Mouse (Mus musculus): Measurements from ENCODE around the gene Rassf5. TPM values are rescaled to one million over a fixed set of nuclear protein-coding genes. Genes with fewer than 3 reads are reported as not detected.

Rassf5 gene
- polyA plus RNA-seq, 1 experiment from 2014 or later: 0.98 TPM

GRCm38 (mm10) chr1:131246433-131247395 is 1.7 kb upstream of the Rassf5 start:
- Histone ChIP-seq H3K4me1 (peaks cover 18% of the 10 kb centered on the region), H3K4me3 (replicated peaks) (no peak overlapping the region), H3K9me3 (no peaks in the 10 kb centered on the region), H3K9ac (no peak overlapping the region; the same call in 1 of the 2 replicates), H3K36me3 (replicated peaks) (no peaks in the 10 kb centered on the region), H3K27ac (no peak overlapping the region), H3K4me2 (no peak overlapping the region), H3K27me3 (peaks cover 57% of the 10 kb centered on the region)
- peak; percentile 18; the same call in 1 of the 2 replicates for ATAC-seq (ENCODE audit: low FRiP score)
- 14% methylated on average over 7 of the region's 7 CpGs for WGBS

DNA sequence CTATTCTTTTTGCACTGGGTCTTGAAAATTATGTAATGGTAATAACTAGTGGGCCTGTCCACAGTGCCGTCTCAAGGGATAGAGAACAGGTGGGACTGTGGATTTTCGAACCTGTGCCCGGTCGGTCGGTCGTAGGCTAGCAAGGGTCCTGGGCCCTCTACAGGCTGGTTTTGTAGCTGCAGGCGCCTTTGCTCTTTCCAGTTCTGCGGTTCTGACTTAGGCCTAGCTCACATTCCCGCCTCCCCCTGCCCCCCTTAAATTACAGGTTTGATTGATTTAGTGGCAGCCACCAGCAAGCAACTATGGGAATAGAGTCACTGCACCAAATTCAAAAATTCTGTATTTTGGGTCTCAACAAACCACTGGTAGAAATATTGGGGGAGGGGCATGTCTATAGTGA is 868 bp upstream of the Rassf5 start:
- Histone ChIP-seq H3K4me2 (peak overlapping the region; percentile 90), H3K9ac (no peak overlapping the region), H3K27me3 (peaks cover 64% of the 10 kb centered on the region), H3K27ac (no peak overlapping the region), H3K9me3 (no peaks in the 10 kb centered on the region), H3K4me3 (replicated peaks) (peak overlapping the region; percentile 68), H3K4me1 (peaks cover 18% of the 10 kb centered on the region), H3K36me3 (replicated peaks) (no peaks in the 10 kb centered on the region)
- 6% methylated on average over 9 of the region's 9 CpGs for WGBS
- peak; percentile 60; the same call in 1 of the 2 replicates for ATAC-seq (ENCODE audit: low FRiP score)

DNA sequence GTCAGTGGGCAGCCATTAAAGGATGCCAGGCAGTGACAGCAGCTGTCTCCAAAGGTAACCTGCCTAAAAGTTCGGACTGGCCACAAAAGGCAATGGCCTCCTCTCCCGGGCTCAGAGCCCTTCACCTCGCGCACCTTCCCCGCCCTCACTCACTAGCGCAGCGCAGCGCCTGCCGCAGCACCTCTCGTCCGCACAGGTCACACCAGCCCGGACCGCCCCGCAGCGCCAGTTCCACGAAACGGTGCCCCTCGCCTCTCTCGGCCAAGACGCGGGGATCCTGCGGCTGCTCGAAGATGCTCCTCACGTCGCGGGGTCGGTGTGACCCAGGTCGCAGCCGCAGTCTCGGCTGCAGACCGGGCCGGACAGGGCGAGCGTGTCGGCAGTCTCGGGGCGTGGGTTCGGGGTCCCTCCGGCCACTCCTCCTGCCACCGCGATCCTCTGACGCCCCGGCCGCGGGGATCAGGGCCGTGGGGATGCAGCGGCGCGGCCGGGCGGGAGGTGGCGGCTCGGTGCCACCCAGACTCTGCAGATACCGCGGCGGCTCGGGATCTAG is 446 bp downstream of the Rassf5 start:
- peaks cover 27% of the 10 kb centered on the region for H3K4me1 ChIP-seq
- peak; percentile 28 for ATAC-seq (ENCODE audit: low FRiP score)
- WGBS: under 1% methylated on average over 57 of the region's 57 CpGs
- peak overlapping the region; percentile 68 for H3K4me3 ChIP-seq (replicated peaks)
- H3K36me3 ChIP-seq (replicated peaks): no peaks in the 10 kb centered on the region
- peaks cover 64% of the 10 kb centered on the region for H3K27me3 ChIP-seq
- no peak overlapping the region for H3K27ac ChIP-seq
- H3K9ac ChIP-seq: peak overlapping the region; percentile 65
- peak overlapping the region; percentile 90 for H3K4me2 ChIP-seq
- no peaks in the 10 kb centered on the region for H3K9me3 ChIP-seq

DNA sequence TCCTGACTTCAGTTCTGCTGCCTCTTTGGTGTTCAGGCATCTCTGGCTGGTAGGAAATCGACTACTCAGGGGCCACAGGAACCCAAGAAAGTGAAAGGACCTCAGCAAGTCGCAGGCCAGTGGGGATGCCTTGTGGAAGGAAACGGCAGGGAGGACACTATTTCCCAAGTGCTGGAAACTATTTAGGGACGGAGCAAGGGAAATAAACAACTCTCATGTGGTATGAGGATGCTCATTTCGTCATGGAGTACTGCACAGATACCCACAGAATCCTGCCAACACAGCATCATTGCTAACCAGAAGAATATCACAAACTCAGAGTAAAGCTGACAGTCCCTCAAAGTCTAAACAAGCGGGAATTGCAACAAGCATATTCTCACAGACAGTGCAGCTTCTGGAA is 2.1 kb downstream of the Rassf5 start:
- Histone ChIP-seq H3K27ac (no peak overlapping the region), H3K27me3 (peaks cover 62% of the 10 kb centered on the region), H3K4me2 (no peak overlapping the region), H3K4me1 (peaks cover 27% of the 10 kb centered on the region), H3K4me3 (replicated peaks) (no peak overlapping the region), H3K36me3 (replicated peaks) (no peaks in the 10 kb centered on the region), H3K9ac (no peak overlapping the region), H3K9me3 (no peaks in the 10 kb centered on the region)
- 70% methylated on average over 6 of the region's 6 CpGs for WGBS
- ATAC-seq (ENCODE audit: low FRiP score): no peak

- no peak overlapping the region for H3K9ac ChIP-seq
- H3K27ac ChIP-seq: 0 out of 2 replicates have a peak overlapping the region, but pooled peaks have one; percentile 19
- H3K4me2 ChIP-seq: no peak overlapping the region
- peaks cover 12% of the 10 kb centered on the region; the same call in 1 of the 2 replicates for H3K4me1 ChIP-seq
- WGBS: 46% methylated on average over 12 of the region's 12 CpGs
- no peak for ATAC-seq (ENCODE audit: low FRiP score)
- H3K36me3 ChIP-seq (replicated peaks): no peaks in the 10 kb centered on the region
- H3K9me3 ChIP-seq: no peaks in the 10 kb centered on the region
- peaks cover 36% of the 10 kb centered on the region for H3K27me3 ChIP-seq
- H3K4me3 ChIP-seq (replicated peaks): no peak overlapping the region
These were observed 5.4 kb downstream of the Rassf5 start for GRCm38 (mm10) chr1:131239576-131240193.

- H3K4me2 ChIP-seq: no peak overlapping the region
- ATAC-seq (ENCODE audit: low FRiP score): no peak
- H3K4me1 ChIP-seq: 0 out of 2 replicates have a peak, but pooled peaks cover 8% of the 10 kb centered on the region
- H3K4me3 ChIP-seq (replicated peaks): no peak overlapping the region
- H3K27ac ChIP-seq: no peak overlapping the region
- peaks cover 29% of the 10 kb centered on the region for H3K27me3 ChIP-seq
- no peak overlapping the region for H3K9ac ChIP-seq
- 78% methylated on average over 8 of the region's 8 CpGs for WGBS
- H3K9me3 ChIP-seq: no peaks in the 10 kb centered on the region
- H3K36me3 ChIP-seq (replicated peaks): no peaks in the 10 kb centered on the region
These were observed 6.1 kb downstream of the Rassf5 start for GRCm38 (mm10) chr1:131238931-131239381.

DNA sequence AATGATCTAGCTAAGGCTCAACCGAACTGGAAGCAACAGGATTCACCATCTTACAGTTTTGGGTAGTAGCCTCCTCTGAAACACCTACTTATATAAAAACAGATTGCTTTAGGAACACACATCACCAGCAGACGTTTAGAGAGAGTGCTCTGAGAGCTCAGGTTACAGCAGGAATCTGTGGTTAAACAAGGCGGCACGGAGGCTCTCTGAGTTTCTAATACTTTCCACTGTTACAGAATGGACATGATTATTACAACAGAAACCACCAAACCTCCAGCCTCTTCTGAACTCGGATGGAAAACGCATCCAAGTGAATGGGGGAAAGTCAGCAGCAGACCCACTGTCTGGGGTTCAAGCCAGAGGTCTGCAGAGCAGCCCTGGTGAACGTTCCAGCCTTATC is 9.0 kb downstream of the Rassf5 start:
- 78% methylated on average over 7 of the region's 7 CpGs for WGBS
- no peaks in the 10 kb centered on the region for H3K36me3 ChIP-seq (replicated peaks)
- H3K27me3 ChIP-seq: peaks cover under 1% of the 10 kb centered on the region
- no peaks in the 10 kb centered on the region for H3K9me3 ChIP-seq
- H3K4me3 ChIP-seq (replicated peaks): no peak overlapping the region
- 0 out of 2 replicates have a peak, but pooled peaks cover 8% of the 10 kb centered on the region for H3K4me1 ChIP-seq
- no peak overlapping the region for H3K27ac ChIP-seq
- no peak overlapping the region for H3K9ac ChIP-seq
- ATAC-seq (ENCODE audit: low FRiP score): no peak
- no peak overlapping the region for H3K4me2 ChIP-seq

GRCm38 (mm10) chr1:131233527-131233926 is 11.5 kb downstream of the Rassf5 start:
- Histone ChIP-seq H3K4me3 (replicated peaks) (no peak overlapping the region), H3K4me1 (no peaks in the 10 kb centered on the region), H3K9ac (no peak overlapping the region), H3K9me3 (no peaks in the 10 kb centered on the region), H3K4me2 (no peak overlapping the region), H3K27ac (no peak overlapping the region), H3K27me3 (no peaks in the 10 kb centered on the region; the same call in 1 of the 2 replicates), H3K36me3 (replicated peaks) (no peaks in the 10 kb centered on the region)
- ATAC-seq (ENCODE audit: low FRiP score): no peak
- 67% methylated on average over 12 of the region's 12 CpGs for WGBS

DNA sequence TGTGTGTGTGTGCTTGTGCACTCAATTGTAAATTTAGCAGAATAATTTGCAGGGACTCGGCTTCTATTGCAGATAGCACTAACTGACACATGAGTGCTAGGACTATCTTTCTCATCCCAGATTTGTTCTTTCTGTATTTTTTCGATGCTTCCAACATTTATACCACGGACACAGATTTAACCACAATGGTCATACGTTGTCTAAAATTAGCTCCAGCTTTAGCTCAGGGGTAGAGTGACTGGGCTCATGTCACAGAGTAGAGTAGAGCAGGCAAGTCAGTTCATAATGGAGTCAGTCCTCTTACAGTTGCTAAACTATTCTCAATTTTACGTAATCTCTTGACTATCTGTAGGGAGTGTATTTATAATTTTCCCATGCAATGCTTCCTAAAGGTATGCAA is 16.4 kb downstream of the Rassf5 start:
- Histone ChIP-seq H3K36me3 (replicated peaks) (no peaks in the 10 kb centered on the region), H3K4me1 (no peaks in the 10 kb centered on the region), H3K4me2 (no peak overlapping the region), H3K9me3 (no peaks in the 10 kb centered on the region), H3K27ac (no peak overlapping the region), H3K9ac (no peak overlapping the region), H3K4me3 (replicated peaks) (no peak overlapping the region), H3K27me3 (no peaks in the 10 kb centered on the region)
- no peak for ATAC-seq (ENCODE audit: low FRiP score)
- 86% methylated on average over 5 of the region's 5 CpGs for WGBS

DNA sequence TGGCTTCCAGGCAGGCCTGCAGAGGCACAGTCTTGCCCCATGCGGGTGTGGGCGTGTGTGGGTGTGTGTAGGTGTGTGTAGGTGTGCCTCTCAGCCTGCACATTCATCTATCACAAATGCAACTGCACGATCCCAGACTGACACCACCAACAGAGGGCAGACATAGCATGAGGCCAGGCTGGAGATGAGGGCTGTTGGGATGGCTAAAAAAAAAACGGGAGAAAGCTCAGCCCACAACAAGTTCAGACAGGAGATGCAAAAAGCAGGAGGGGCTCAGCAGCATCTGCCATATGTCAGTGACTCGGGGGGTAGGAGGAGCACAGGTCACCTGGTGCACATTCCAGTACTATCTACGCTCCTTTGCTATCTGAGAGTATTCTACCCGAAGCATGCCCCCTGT is 16.8 kb downstream of the Rassf5 start:
- Histone ChIP-seq H3K4me2 (no peak overlapping the region), H3K4me1 (no peaks in the 10 kb centered on the region), H3K27ac (no peak overlapping the region), H3K27me3 (no peaks in the 10 kb centered on the region), H3K9ac (no peak overlapping the region), H3K36me3 (replicated peaks) (no peaks in the 10 kb centered on the region), H3K9me3 (no peaks in the 10 kb centered on the region), H3K4me3 (replicated peaks) (no peak overlapping the region)
- ATAC-seq (ENCODE audit: low FRiP score): no peak
- 67% methylated on average over 7 of the region's 7 CpGs for WGBS

DNA sequence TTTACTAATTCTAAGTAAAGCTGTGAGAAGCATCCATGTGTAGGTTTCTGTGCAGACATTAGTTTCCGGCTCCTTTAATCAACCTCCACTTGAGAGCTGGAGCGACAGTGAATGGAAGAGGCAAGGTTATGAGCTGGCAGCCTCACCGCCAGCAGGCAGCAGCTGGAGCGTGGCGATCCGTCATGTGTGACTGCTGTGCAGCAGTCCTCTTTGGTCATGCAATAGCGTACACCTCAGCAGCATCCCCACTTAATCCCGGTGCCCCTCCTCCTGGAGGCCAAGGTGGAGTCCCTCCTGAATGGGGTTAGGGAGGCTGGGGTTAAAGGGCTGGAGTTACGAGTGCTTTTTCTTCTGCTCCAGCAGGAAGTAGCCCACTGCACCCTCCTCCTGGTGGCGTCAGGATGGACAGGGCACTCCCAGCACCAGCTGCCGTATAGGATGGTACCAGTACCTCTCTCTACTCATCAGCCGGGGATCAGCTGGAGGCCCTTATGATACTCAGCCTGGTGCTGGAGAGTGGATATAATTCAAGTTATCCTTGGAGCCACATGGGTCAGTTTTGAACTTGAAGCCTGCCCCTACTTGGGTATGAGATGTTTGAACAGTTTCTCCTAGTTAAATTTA is 20.1 kb downstream of the Rassf5 start:
- ATAC-seq (ENCODE audit: low FRiP score): no peak

GRCm38 (mm10) chr1:131223345-131223744 is 21.7 kb downstream of the Rassf5 start:
- WGBS: 92% methylated on average over 2 of the region's 2 CpGs
- no peak overlapping the region for H3K9ac ChIP-seq
- no peaks in the 10 kb centered on the region for H3K36me3 ChIP-seq (replicated peaks)
- H3K27ac ChIP-seq: no peak overlapping the region
- no peaks in the 10 kb centered on the region for H3K9me3 ChIP-seq
- no peak overlapping the region for H3K4me3 ChIP-seq (replicated peaks)
- no peak overlapping the region for H3K4me2 ChIP-seq
- no peak for ATAC-seq (ENCODE audit: low FRiP score)
- no peaks in the 10 kb centered on the region for H3K4me1 ChIP-seq
- H3K27me3 ChIP-seq: no peaks in the 10 kb centered on the region

More for the DNA sequence above, 20.1 kb downstream of the Rassf5 start:
- Histone ChIP-seq H3K4me2 (no peak overlapping the region), H3K27ac (no peak overlapping the region), H3K4me3 (replicated peaks) (no peak overlapping the region), H3K4me1 (no peaks in the 10 kb centered on the region), H3K36me3 (replicated peaks) (no peaks in the 10 kb centered on the region), H3K9ac (no peak overlapping the region), H3K27me3 (no peaks in the 10 kb centered on the region), H3K9me3 (no peaks in the 10 kb centered on the region)
- 62% methylated on average over 12 of the region's 12 CpGs for WGBS

All from forebrain, embryonic 12.5 days (tissue).